ENCODE assay signal across 14 mouse cellular contexts in genomic region chr14:123120361-123120760, GRCm38 (mm10).
"Had no signal": no experiment of that assay in that cellular context is flagged by ENCODE, and none has a peak within 500 bp of the region (broad histone marks: within the 10 kb centered on the region; RNA-seq: fewer than 3 reads in every experiment).

No protein-coding gene starts in this region.

- DNase-seq: kidney, postnatal 10 days; liver; liver, embryonic 13.5 days; liver, postnatal 0 days; lung, postnatal 14 days; thymus, postnatal 4 days had no signal

- H3K36me3 ChIP-seq: limb, embryonic 12.5 days; liver, embryonic 13.5 days; lung, embryonic 15.5 days; midbrain, embryonic 12.5 days; neural tube, embryonic 15.5 days had no signal

- H3K27ac ChIP-seq: left cerebral cortex, adult 2 months; limb, embryonic 12.5 days; liver, embryonic 13.5 days; lung, embryonic 15.5 days; midbrain, embryonic 12.5 days; neural tube, embryonic 15.5 days; stomach, postnatal 0 days had no signal

- H3K9me3 ChIP-seq: lung, embryonic 15.5 days; midbrain, embryonic 12.5 days; neural tube, embryonic 15.5 days had no signal

- H3K4me2 ChIP-seq: limb, embryonic 12.5 days; liver, embryonic 13.5 days; lung, embryonic 15.5 days; midbrain, embryonic 12.5 days; neural tube, embryonic 15.5 days had no signal

- H3K27me3 ChIP-seq: limb, embryonic 12.5 days; liver, embryonic 13.5 days; lung, embryonic 15.5 days; midbrain, embryonic 12.5 days; neural tube, embryonic 15.5 days had no signal

- ATAC-seq: liver, postnatal 0 days; midbrain, embryonic 16.5 days had no signal

- H3K4me1 ChIP-seq: limb, embryonic 12.5 days; liver, embryonic 13.5 days; lung, embryonic 15.5 days; midbrain, embryonic 12.5 days; neural tube, embryonic 15.5 days had no signal

- H3K9ac ChIP-seq: limb, embryonic 12.5 days; liver, embryonic 13.5 days; liver, postnatal 0 days; lung, embryonic 15.5 days; midbrain, embryonic 12.5 days; neural tube, embryonic 15.5 days had no signal

- H3K4me3 ChIP-seq: left cerebral cortex, adult 2 months; limb, embryonic 12.5 days; liver, embryonic 13.5 days; lung, embryonic 15.5 days; midbrain, embryonic 12.5 days; myocyte; neural tube, embryonic 15.5 days had no signal
